Mouse (Mus musculus) forebrain, postnatal 0 days (tissue): ENCODE measurements around the gene Cdkn1b. TPM values are rescaled to one million over a fixed set of nuclear protein-coding genes. Genes with fewer than 3 reads are reported as not detected.

ENCODE experiments used
- ATAC-seq: fragments of 200-750 bp; cut with Nextera tagmentation; 2 replicates; pipeline ENCODE4 v1.8.0; 2017; ENCODE audit warnings: mild to moderate bottlenecking, moderate library complexity
- DNase-seq: peaks from one replicate; pipeline ENCODE4 v3.0.0-alpha.2; 2015
- H3K27ac ChIP-seq: fragments of 300-500 bp; sonication (generic); 2 replicates; pipeline ENCODE4 v1.5.1; 2014; ENCODE audit warnings: low read depth, mild to moderate bottlenecking, antibody characterized with exemption, low read length, moderate library complexity, mixed read lengths
- H3K27me3 ChIP-seq: fragments of 300-500 bp; sonication (generic); 2 replicates; pipeline ENCODE4 v1.6.1; 2014; ENCODE audit warnings: mild to moderate bottlenecking, low read length, mixed read lengths; ENCODE audit not compliant: insufficient read depth
- H3K36me3 ChIP-seq: fragments of 300-500 bp; sonication (generic); 2 replicates; pipeline ENCODE4 v1.6.1; 2014; ENCODE audit warnings: mild to moderate bottlenecking, moderate library complexity; ENCODE audit not compliant: insufficient read depth
- H3K4me1 ChIP-seq: fragments of 300-500 bp; sonication (generic); 2 replicates; pipeline ENCODE4 v1.6.1; 2014; ENCODE audit warnings: antibody characterized with exemption; ENCODE audit not compliant: insufficient read depth
- H3K4me2 ChIP-seq: fragments of 300-500 bp; sonication (generic); 2 replicates; pipeline ENCODE4 v1.6.1; 2014; ENCODE audit warnings: low read depth, mild to moderate bottlenecking, moderate library complexity
- H3K4me3 ChIP-seq: fragments of 300-500 bp; sonication (generic); 2 replicates; pipeline ENCODE4 v1.5.1; 2014; ENCODE audit warnings: low read depth, low read length, mixed read lengths
- H3K9ac ChIP-seq: fragments of 300-500 bp; sonication (generic); 2 replicates; pipeline ENCODE4 v1.6.1; 2014; ENCODE audit warnings: mild to moderate bottlenecking
- H3K9me3 ChIP-seq: fragments of 300-500 bp; sonication (generic); 2 replicates; pipeline ENCODE4 v1.6.1; 2016; ENCODE audit warnings: low read length
- CTCF ChIP-seq: sonication (generic); IDR thresholded peaks from 2 replicates; pipeline ENCODE4 v1.5.1; 2016; ENCODE audit warnings: antibody characterized with exemption, control low read depth, low read depth
- WGBS: fragments of 180-500 bp; shearing (Covaris S2); extraction: QIAGEN DNeasy Blood & Tissue Kit; methylation state at CpG from one replicate; pipeline ENCODE4 v1.1.7; 2014; 5-methylcytosine and 5-hydroxymethylcytosine counted together
- polyA plus RNA-seq: library from polyadenylated mRNA; unstranded; fragments of >200 nt; fragmentation: Nextera tagmentation; extraction: Ambion mirVana; gene quantifications from 2 replicates; pipeline ENCODE4 v1.2.1, GENCODE M21; 2015
- total RNA-seq: library from RNA; depleted of rRNA; stranded (reverse); fragments of >200 nt; gene quantifications from 2 replicates; pipeline ENCODE4 v1.2.3, GENCODE M21; 2014

Cdkn1b gene
- total and polyA plus RNA-seq, 2 experiments from 2014 or later, result 36.0 to 89.0 TPM

DNA sequence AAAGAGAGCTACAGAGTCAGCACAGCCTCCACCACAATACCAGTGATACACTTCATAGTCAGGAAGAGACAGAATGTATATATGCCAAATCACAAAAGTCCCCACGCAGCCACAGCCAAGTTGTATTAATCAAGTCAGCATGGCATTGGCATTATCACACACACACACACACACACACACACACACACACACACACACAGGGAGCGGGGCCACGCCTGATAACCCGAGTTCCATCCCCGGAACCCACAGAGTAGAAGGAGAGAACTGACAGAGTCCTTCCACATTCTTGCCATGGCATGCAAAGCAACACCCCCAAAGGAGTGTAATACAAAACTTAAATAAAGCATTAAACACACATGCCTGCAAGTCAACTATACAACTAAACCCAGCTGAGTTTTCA is 40.6 kb upstream of the Cdkn1b start:
- H3K36me3 ChIP-seq, result peaks cover 12% of the 10 kb centered on the region
- H3K27ac ChIP-seq, result no peak overlapping the region
- no peaks in the 10 kb centered on the region for H3K4me1 ChIP-seq
- no peak for ATAC-seq
- no peak overlapping the region for H3K9ac ChIP-seq
- WGBS, result 78% methylated on average over 5 of the region's 5 CpGs
- H3K9me3 ChIP-seq, result no peaks in the 10 kb centered on the region
- H3K27me3 ChIP-seq, result no peaks in the 10 kb centered on the region
- no peak overlapping the region for H3K4me3 ChIP-seq
- TF ChIP-seq CTCF, result no peak
- no peak for DNase-seq
- H3K4me2 ChIP-seq, result no peak overlapping the region

DNA sequence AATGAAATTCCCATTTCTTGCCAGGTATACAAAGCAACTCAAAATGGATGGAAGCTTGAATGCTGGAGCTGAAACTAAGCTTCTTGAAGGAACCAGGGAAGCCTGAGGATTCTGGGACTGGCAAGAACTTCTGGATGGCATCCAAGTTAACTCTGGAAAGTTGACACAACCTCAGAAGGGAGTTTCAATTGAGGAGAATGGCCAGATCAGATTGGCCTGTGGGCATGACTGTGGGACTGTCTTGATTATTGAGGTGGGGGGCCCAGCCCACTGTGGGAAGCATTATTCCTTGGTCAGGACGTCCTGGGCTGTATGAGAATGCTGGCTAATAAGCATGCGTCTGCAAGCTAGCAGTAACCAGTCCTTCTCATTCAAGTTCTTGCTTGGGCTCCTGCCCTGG is 40.2 kb upstream of the Cdkn1b start:
- no peak overlapping the region for H3K27ac ChIP-seq
- no peak for TF ChIP-seq CTCF
- H3K9ac ChIP-seq, result no peak overlapping the region
- ATAC-seq (no peak), DNase-seq (no peak)
- H3K27me3 ChIP-seq, result no peaks in the 10 kb centered on the region
- no peaks in the 10 kb centered on the region for H3K9me3 ChIP-seq
- no peak overlapping the region for H3K4me3 ChIP-seq
- 24% methylated on average over 2 of the region's 2 CpGs for WGBS
- peaks cover 5% of the 10 kb centered on the region for H3K4me1 ChIP-seq
- peaks cover 12% of the 10 kb centered on the region for H3K36me3 ChIP-seq
- H3K4me2 ChIP-seq, result no peak overlapping the region

DNA sequence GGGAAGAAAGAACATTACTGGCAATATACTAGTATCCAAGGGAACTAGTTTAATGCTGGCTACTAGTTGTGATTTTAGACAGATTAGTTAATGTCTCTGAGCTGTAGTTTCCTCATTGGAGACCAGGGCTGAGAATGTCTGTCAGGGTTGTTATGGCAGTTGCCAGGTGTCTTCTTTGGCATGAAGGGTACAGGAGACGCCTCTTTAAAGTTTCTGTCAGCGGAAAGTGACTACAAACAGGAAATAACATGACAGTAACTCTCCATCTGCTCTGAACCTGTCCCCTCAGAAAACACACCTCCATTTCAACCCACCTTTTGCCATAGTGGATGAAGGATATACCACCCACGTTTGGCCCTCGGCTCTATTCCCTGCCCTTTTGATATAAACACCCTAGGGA is 36.5 kb upstream of the Cdkn1b start:
- Histone ChIP-seq H3K9ac (no peak overlapping the region), H3K27ac (no peak overlapping the region), H3K36me3 (no peaks in the 10 kb centered on the region), H3K9me3 (no peaks in the 10 kb centered on the region), H3K4me3 (no peak overlapping the region), H3K27me3 (no peaks in the 10 kb centered on the region), H3K4me2 (no peak overlapping the region), H3K4me1 (peaks cover 23% of the 10 kb centered on the region)
- no peak for DNase-seq
- no peak for TF ChIP-seq CTCF
- WGBS, result 85% methylated on average over 4 of the region's 4 CpGs
- ATAC-seq, result no peak

DNA sequence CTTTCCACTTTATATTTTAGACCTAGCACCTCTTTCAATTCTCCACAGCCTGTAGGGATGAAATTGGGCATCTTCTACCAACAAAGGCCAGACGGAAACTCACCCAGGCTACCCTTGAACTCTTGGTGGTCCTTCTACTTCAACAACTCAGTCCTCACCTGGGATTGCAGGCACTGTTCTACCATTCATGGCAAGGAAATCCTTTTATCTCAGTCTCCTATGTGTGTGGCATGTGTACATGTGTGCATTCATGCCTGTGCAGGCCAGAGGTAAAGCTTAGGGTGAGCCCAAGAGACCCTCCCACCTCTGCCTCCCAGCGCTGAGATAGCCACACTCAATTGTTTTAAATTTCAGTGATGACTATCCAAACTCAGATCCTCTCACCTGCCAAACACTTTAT is 34.7 kb upstream of the Cdkn1b start:
- peaks cover 32% of the 10 kb centered on the region for H3K4me1 ChIP-seq
- no peak overlapping the region for H3K27ac ChIP-seq
- no peaks in the 10 kb centered on the region for H3K9me3 ChIP-seq
- peak overlapping the region; percentile 62 for H3K4me2 ChIP-seq
- ATAC-seq (no peak), DNase-seq (no peak)
- no peaks in the 10 kb centered on the region for H3K36me3 ChIP-seq
- H3K27me3 ChIP-seq, result no peaks in the 10 kb centered on the region
- no peak overlapping the region for H3K9ac ChIP-seq
- H3K4me3 ChIP-seq, result no peak overlapping the region
- 88% methylated on average over 2 of the region's 2 CpGs for WGBS
- no peak for TF ChIP-seq CTCF

DNA sequence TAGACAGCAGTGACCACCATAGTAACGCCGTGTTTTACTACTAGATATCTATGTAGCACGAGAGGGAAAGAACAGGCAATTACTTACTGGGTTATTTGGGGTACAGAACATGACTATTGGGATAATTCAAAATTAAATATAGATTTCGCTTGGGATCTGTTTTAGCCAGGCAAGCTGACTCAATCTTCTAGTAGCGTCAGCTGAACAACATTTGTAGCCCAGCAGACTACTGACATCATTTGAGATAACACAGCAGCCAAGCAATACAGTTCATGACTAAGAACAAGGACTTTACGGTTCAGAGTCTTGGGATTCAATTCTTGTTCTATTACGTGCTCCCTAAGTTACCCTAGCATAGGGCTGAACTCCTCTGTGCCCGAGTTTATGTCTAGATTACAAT is 33.7 kb upstream of the Cdkn1b start:
- H3K4me3 ChIP-seq, result peak overlapping the region; percentile 78
- peak overlapping the region; percentile 62 for H3K4me2 ChIP-seq
- no peaks in the 10 kb centered on the region for H3K9me3 ChIP-seq
- ATAC-seq (no peak), DNase-seq (no peak)
- no peaks in the 10 kb centered on the region for H3K27me3 ChIP-seq
- peak overlapping the region; percentile 89; the same call in 1 of the 2 replicates for H3K27ac ChIP-seq
- 51% methylated on average over 8 of the region's 8 CpGs for WGBS
- no peaks in the 10 kb centered on the region for H3K36me3 ChIP-seq
- peak overlapping the region; percentile 75 for H3K9ac ChIP-seq
- no peak for TF ChIP-seq CTCF
- H3K4me1 ChIP-seq, result peaks cover 32% of the 10 kb centered on the region

DNA sequence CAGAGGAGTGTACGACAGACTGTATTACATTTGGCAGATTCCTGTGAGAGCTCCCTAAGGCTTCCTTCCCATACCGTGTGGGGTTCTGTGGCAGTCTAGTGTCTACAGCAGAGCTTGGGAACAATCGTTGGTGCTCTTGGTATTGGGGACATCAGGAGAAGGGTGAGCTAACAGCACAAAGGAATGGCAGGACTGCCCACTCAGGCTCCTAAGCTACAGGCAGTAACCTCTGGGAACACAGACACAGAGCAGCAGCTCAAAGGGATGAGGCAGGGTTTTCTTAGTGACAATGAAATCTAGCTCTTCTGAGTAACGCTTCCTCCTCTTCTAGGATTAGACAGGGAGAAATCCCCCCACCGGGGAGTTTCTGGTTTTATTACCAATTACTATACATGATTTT is 33.2 kb upstream of the Cdkn1b start:
- Histone ChIP-seq H3K4me1 (peaks cover 32% of the 10 kb centered on the region), H3K4me2 (peak overlapping the region; percentile 62), H3K4me3 (peak overlapping the region; percentile 78), H3K9me3 (no peaks in the 10 kb centered on the region), H3K9ac (peak overlapping the region; percentile 75), H3K27me3 (no peaks in the 10 kb centered on the region), H3K27ac (peak overlapping the region; percentile 89), H3K36me3 (no peaks in the 10 kb centered on the region)
- 3% methylated on average over 5 of the region's 5 CpGs for WGBS
- DNase-seq, result peak; percentile 69
- peak; percentile 11; the same call in 1 of the 2 replicates for ATAC-seq
- TF ChIP-seq CTCF, result no peak

DNA sequence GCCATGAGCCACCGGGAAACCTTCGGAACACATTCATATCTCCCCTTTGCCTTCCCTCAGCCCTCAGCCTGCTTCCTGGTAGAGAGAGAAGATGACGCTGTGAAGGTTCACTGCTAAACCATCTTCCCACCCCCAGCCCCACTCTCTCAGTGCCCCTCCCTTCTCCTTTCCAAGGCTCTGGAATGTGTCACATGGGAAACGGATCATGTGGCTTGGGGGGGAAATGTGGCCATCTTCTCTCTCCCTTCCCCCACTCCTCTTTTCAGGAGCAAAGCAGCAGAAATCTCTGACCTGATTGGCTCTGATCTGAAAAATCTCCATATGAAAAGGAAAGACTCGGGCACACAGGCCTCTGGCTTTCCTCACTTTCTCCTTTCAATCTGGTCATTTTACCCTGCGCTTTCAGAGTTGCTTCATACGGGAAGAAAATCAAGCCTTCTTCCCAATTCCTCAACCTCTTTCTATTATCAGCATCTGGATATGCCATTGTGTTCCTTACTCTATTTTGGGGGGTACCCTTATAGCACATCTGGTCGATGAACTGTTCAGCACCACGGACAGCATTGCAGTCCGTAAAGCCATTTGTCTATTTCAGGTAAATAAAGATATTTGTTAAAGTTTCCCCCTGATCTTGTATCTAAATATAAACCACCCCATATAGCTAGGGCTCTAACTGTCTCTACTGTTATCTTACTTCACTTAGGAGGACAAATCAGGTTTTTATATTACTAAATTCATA is 32.3 kb upstream of the Cdkn1b start:
- Histone ChIP-seq H3K4me1 (peaks cover 32% of the 10 kb centered on the region), H3K9ac (peak overlapping the region; percentile 75), H3K9me3 (no peaks in the 10 kb centered on the region), H3K27me3 (no peaks in the 10 kb centered on the region), H3K27ac (peak overlapping the region; percentile 89), H3K36me3 (no peaks in the 10 kb centered on the region), H3K4me2 (peak overlapping the region; percentile 62), H3K4me3 (peak overlapping the region; percentile 78)
- 1% methylated on average over 10 of the region's 10 CpGs for WGBS
- DNase-seq (peak; percentile 95), ATAC-seq (peak; percentile 94)
- no peak for TF ChIP-seq CTCF
